Mouse (Mus musculus) hindbrain, embryonic 11.5 days (tissue): ENCODE data around the gene Gm11007. TPM values are rescaled to one million over a fixed set of nuclear protein-coding genes. Genes with fewer than 3 reads are reported as not detected.
"Not testable (repeated sequence)": the region's sequence is repeated elsewhere in the genome, so short reads cannot be mapped to it uniquely, and the experiment has no call there.

Experiments used
- ATAC-seq: fragments of 200-750 bp; cut with Nextera tagmentation; 2 replicates; pipeline ENCODE4 v1.8.0; 2017; ENCODE audit warnings: mild to moderate bottlenecking, moderate TSS enrichment, moderate library complexity; ENCODE audit not compliant: low FRiP score
- DNase-seq: peaks from one replicate; pipeline ENCODE4 v3.0.0-alpha.2; 2015; ENCODE audit warnings: low spot score
- H3K27ac ChIP-seq: fragments of 300-500 bp; sonication (generic); 2 replicates; pipeline ENCODE4 v1.5.1; 2014; ENCODE audit warnings: mild to moderate bottlenecking, low read depth, low read length
- H3K27me3 ChIP-seq: fragments of 300-500 bp; sonication (generic); 2 replicates; pipeline ENCODE4 v1.6.1; 2014; ENCODE audit warnings: mild to moderate bottlenecking, low read length, moderate library complexity, mixed read lengths; ENCODE audit not compliant: control insufficient read depth, insufficient read depth
- H3K36me3 ChIP-seq: fragments of 300-500 bp; sonication (generic); 2 replicates; pipeline ENCODE4 v1.6.1; 2014; ENCODE audit warnings: mild to moderate bottlenecking, low read length, moderate library complexity, mixed read lengths; ENCODE audit not compliant: control insufficient read depth, insufficient read depth
- H3K4me1 ChIP-seq: fragments of 300-500 bp; sonication (generic); replicated peaks from 2 replicates; pipeline ENCODE4 v1.6.1; 2014; ENCODE audit warnings: low read length, mixed read lengths; ENCODE audit not compliant: control insufficient read depth, insufficient read depth
- H3K4me2 ChIP-seq: fragments of 300-500 bp; sonication (generic); replicated peaks from 2 replicates; pipeline ENCODE4 v1.6.1; 2014; ENCODE audit warnings: mild to moderate bottlenecking, low read depth, low read length
- H3K4me3 ChIP-seq: fragments of 300-500 bp; sonication (generic); 2 replicates; pipeline ENCODE4 v1.5.1; 2014; ENCODE audit warnings: low read depth, low read length
- H3K9ac ChIP-seq: fragments of 300-500 bp; sonication (generic); 2 replicates; pipeline ENCODE4 v1.6.1; 2014; ENCODE audit warnings: low read depth, low read length
- H3K9me3 ChIP-seq: fragments of 300-500 bp; sonication (generic); 2 replicates; pipeline ENCODE4 v1.6.1; 2016; ENCODE audit warnings: low read length; ENCODE audit not compliant: control insufficient read depth
- WGBS: fragments of 180-500 bp; shearing (Covaris S2); extraction: QIAGEN DNeasy Blood & Tissue Kit; methylation state at CpG from one replicate; pipeline ENCODE4 v1.1.7; 2014; 5-methylcytosine and 5-hydroxymethylcytosine counted together
- polyA plus RNA-seq: library from polyadenylated mRNA; unstranded; fragments of >200 nt; fragmentation: Nextera tagmentation; extraction: Ambion mirVana; gene quantifications from 2 replicates; pipeline ENCODE4 v1.2.1, GENCODE M21; 2014

Gene Gm11007
- not detected in 2 replicates for polyA plus RNA-seq

DNA sequence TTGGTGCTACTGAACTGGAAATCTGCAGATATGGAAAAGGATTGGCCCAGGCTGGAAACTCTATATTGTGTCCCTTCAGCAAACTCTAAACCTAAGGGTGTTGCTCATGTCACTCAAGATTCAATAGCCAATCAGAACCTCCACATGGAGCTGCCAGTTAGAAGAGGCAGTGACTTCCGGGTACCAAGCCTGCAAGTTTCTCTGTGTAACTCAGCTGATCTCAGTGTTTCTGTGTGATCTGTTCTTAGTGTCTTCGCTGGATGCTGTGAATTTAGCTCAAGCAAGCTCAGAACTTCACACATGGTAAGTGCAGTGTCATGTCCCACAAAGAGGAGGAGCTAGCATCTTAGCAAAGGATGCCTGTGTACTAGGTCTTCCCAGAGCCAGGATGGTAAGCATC, at the start of gene Gm11007:
Gene Gm11007, plus strand, starts transcription at position 301 of the 400 bp plus-strand sequence.
- not testable (repeated sequence) for H3K4me2 ChIP-seq, DNase-seq, H3K4me1 ChIP-seq, H3K27me3 ChIP-seq, H3K27ac ChIP-seq, H3K9me3 ChIP-seq, H3K36me3 ChIP-seq, H3K4me3 ChIP-seq, ATAC-seq, H3K9ac ChIP-seq
- WGBS: no CpG with 5 or more reads among the region's 2 CpGs

Other genes starting within 250 kb of the Gm11007 start
- 23.8 and 32.8 TPM in 2 replicates for gene Gm4724, start 208.2 kb upstream of the Gm11007 start, polyA plus RNA-seq
- gene Zfp965, start 174.0 kb upstream of the Gm11007 start, polyA plus RNA-seq: 5.9 and 7.2 TPM in 2 replicates
- 8.2 and 11.2 TPM in 2 replicates for gene Zfp969, start 59.7 kb downstream of the Gm11007 start, polyA plus RNA-seq
- not detected in 2 replicates for gene Gm2007, start 97.6 kb downstream of the Gm11007 start, polyA plus RNA-seq
- gene Gm14288, start 157.1 kb downstream of the Gm11007 start, polyA plus RNA-seq: 1.5 and 2.1 TPM in 2 replicates
- 23.3 and 29.4 TPM in 2 replicates for gene Gm6710, start 225.2 kb downstream of the Gm11007 start, polyA plus RNA-seq